Mouse (Mus musculus) T-helper 2 cell (primary cell): Measurements from ENCODE around the gene Traf3ip2.

Experiments
- in situ Hi-C: fragments of 300-600 bp; cut with MboI, MseI; formaldehyde crosslinking; loops from one replicate; pipeline ENCODE4 v1.15.1; 2025; ENCODE audit warnings: high pct_unique_total_duplicates

Gene Traf3ip2

GRCm38 (mm10) chr10:39612633-39612988, at the start of gene Traf3ip2:
Traf3ip2 (plus strand) TSS chr10:39612934.
- in situ Hi-C loops: no loop called here

DNA sequence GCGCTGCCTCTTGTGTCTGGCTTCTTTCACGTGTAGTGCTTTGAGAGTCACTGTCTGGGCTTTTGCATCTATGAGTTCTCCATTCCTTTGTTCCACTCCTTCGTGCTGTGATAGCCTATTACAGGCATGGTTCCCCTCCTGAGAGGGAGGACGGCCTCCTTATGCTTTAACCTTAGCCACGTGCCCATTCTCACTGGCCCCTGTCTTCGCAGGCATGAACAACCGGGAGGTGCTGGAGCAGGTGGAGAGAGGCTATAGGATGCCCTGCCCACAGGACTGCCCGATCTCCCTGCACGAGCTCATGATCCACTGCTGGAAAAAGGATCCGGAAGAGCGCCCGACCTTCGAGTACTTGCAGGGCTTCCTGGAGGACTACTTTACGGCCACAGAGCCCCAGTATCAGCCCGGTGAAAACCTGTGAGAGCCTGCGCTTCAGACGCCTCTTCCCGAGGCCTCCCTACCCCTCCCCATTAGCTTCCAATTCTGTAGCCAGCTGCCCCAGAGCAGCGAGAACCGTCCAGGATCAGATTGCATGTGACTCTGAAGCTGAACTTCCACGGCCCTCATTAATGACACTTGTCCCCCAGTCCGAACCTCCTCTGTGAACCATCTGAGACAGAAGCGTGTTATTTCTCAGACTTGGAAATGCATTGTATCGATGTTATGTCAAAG, 49.0 kb upstream of the Traf3ip2 start:
- in situ Hi-C loops: loop anchor here (25.0 kb wide), 2 partner anchors 651 to 1501 kb away; no protein-coding TSS in a partner anchor

GRCm38 (mm10) chr10:39566901-39567300, 45.8 kb upstream of the Traf3ip2 start:
- in situ Hi-C loops: loop anchor here (25.0 kb wide), 2 partner anchors 655 to 1505 kb away; no protein-coding TSS in a partner anchor

DNA sequence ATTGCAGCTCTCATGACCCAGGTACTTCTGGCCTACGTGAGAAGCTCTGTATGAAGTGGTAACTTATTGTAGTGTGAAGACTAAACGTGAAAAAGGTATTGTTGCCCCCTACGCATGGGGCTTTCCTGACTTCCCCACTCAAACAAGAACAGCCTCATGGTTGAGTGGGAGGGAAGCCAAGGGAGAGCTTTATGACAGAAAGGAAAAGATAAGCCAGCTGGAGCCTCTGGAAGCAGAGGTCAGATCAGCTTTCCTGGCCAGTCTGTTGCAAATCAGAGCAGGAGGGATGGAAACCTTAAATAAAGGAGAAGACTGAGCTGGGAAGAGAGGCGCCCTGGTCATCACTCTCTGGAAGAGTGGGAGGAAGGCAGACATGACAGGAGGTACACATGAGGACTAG, 43.7 kb upstream of the Traf3ip2 start:
- in situ Hi-C loops: loop anchor here (25.0 kb wide), 2 partner anchors 657 to 1507 kb away; no protein-coding TSS in a partner anchor

DNA sequence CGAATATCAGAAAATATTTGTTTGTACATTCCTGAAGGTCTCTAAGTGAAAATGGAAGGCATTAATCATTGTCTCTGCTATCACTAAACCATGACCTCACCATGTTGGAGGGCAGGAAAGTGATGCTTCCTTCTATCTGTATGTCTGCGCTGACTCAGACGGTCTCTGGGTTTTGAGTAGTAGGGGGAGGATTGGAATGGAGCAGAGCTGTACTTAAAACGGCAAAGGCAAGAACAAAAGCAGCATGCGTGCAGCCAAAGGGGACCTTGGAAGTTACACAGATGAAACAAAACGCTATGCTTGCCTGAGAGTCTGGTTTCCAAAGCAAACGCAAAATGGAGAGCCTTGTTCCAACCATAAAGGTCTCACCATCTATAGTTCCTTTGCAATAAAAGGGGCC, 41.7 kb upstream of the Traf3ip2 start:
- in situ Hi-C loops: loop anchor here (25.0 kb wide), 2 partner anchors 659 to 1509 kb away; no protein-coding TSS in a partner anchor

- in situ Hi-C loops: loop anchor here (25.0 kb wide), 2 partner anchors 660 to 1510 kb away; no protein-coding TSS in a partner anchor
Observed at GRCm38 (mm10) chr10:39572050-39572671, 40.6 kb upstream of the Traf3ip2 start.

DNA sequence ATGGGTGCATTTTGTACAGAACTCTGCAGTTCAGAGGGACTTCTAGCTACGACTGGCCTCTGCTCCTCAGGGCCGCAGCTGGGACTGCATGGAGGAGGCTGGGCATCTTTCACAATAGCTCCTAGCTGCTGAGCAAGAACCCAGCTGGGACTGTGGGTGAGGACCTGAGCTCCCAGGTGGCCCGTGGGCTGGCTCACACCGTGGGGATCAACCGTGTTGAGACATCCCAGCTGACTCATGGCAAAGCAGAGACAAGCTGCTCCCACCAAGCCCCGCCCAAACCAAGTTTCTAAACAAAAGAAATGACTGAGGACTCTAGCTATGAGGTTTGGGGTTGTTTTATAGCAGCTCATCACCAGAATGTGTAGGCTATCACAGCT, 40.1 kb upstream of the Traf3ip2 start:
- in situ Hi-C loops: loop anchor here (25.0 kb wide), 2 partner anchors 660 to 1510 kb away; no protein-coding TSS in a partner anchor

DNA sequence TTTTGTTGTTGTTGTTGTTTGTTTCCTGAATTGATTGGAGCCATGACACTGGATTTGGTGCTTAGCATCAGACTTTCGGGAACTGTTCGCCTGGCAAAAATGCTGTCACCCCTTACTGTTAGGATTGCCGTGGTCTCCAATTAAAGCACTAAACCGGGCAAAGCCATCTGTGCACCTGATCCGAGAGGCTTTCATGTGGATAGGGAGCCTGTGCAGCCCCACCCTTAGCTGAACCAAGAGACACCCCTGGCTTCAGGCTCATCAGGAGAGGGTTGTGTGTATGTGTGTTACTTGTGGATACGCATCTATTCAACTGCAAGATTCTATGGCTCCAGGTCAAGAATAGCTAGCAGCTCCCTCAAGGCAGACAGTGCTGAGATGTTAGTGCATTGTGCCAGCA, 36.3 kb upstream of the Traf3ip2 start:
- in situ Hi-C loops: no loop called here

DNA sequence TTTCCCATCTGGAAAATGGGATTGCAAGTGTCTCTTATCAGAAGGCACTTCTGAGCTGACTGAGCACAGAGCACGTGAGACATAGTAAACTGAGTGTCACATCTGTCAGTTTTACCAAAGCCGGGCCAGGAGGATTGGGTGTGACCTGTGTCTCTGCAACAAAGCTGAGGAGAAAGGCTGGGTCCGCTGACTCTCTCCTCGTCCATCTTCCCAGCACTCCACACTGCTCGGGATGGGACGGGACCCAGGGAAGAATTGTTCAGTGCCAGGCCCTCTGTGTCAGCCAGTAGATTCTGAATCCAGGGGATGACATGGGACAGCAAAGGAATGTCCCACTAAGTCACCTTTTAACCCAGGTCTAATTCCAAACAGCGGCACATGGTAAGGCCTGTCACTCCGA, 32.3 kb upstream of the Traf3ip2 start:
- in situ Hi-C loops: no loop called here

DNA sequence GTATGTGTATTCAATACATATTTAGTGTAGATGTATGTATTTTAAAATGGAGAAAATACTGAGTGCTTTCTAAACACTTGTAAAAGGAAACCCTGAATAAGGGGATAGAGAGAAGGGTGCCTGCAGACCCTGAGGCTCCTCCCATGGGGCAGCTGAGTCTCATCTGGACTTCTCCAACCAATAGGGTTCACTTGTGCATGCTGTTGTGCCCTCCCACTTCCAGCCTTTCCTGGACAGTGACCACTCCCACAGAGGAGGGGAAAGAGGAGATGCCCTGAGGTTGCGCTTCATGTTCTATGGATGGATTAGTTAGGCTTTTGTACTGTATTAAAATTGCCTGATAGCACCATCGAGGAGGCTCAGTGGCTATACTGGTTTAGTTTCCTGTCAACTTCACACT, 30.3 kb upstream of the Traf3ip2 start:
- in situ Hi-C loops: no loop called here

- in situ Hi-C loops: no loop called here
Observed at GRCm38 (mm10) chr10:39583718-39584117, 29.0 kb upstream of the Traf3ip2 start.

DNA sequence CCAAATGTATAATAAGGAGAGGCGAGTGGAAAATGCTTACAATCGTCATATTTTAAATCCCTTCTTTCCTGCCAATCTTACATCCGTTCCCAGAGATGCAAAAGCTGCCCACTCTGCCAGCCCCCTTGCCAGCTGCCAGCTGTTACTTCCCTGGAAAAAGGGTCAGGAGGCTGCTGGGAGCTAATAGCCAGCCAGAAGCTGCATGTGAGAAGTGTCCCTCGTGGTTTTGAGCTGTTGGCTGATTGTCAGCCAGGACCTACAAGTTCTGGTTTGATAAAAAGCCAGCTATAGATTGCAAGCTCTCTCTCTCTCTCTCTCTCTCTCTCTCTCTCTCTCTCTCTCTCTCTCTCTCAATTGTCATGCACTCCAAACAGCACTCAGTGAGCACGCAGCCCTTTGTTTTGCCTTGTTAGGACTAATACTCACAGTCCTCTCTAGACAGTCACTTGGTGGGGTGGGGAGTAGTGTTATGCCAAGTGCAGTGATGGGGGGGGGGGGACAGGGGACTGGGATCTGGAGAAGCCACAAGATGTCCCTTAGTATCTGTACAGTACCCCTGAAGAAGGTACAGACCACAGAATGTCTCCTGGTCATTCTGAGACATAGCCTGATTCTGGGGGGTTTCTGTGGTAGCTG, 25.3 kb upstream of the Traf3ip2 start:
- in situ Hi-C loops: no loop called here

DNA sequence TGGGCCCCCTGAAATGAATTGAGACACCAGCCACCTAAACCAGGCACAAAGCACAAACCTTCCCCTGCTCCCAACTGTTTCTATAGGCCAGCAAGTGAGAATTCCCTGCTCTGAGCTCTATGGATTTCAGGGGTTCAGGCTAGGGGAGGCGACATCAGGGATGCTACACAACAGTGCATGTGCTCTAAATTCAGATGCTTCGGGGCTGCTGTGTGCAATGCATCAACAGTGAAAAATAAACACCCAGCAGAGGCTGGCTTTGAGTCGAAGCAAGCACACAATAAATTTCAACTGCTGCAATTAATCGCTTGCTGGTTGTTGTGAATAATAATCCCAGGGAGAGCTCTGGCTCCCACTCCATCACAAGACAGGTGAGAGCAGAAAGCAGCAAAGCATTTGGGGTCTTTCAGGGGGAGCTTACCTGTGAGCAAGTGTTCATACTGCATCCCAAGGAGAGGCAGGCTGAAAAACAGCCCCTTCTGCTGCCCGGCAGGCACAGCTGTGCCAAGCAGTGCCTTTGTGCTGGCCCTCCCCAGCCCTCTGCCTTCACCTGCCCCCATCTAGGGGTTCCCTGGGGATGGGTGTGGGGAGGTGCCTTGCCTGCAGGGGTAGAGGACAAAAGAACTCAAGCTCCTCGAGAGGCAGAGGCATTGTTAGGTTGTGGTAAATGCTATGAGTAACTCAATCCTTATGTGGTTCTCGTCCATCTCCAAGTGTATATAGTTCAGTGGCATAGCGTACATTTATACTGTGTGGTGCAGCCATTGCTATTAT, 24.6 kb upstream of the Traf3ip2 start:
- in situ Hi-C loops: no loop called here

DNA sequence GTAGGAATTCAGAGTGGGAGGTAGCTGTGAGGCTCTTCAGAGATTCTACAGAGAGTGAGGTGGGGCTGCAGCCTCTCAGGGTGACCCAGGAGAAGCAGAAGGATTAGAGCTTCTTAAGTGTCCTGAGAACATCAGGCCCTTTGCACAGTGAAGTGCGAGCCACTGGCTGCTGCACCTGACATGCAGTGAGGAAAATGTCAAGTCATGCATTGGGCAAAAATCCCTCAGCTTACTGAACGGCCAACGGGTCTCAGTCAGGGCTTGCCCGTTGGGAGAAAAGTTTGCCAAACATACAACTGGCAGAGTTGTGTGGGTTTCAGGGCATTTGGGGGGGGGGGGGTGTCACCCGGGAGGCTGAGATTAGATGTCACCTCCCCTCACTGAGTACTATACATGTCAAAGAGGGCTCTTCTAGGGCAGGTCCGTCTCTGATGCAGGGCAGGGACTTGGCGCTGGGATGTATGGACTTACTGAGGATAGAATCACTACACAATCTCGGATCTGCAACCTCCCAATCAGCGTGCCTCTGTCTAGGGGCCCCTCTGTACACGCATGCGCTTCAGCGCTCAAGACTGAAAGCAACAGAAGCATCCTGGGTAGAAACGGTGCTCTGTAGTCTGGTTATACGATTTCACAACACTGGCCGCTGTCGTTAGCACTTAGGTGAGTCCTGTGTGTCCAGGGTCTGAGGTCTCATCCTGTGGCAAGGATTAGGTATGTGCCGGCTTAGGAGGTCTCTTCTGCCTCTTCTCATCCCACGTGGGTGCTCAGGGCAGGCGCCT, 22.8 kb upstream of the Traf3ip2 start:
- in situ Hi-C loops: no loop called here

- in situ Hi-C loops: no loop called here
Observed at GRCm38 (mm10) chr10:39590629-39591028, 22.1 kb upstream of the Traf3ip2 start.

DNA sequence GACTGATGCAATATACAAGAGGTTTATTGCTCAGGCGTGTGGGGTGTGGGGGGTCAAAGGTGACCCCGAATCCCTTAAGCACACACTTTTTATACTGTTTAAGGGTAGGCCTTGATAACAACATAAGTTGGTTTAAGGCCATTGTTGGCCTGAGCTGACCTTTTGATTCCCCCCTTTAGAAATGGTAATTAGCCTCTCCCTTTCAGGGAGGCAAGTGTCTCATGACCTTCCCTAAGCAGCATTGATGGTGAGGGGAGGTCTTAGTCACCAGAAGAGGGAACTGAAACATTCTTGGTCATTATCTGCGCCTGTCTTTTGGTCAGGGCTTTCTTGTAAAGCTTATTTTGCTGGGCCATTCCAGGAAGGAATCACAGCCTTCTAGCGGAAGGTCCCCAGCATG, 20.2 kb upstream of the Traf3ip2 start:
- in situ Hi-C loops: no loop called here

DNA sequence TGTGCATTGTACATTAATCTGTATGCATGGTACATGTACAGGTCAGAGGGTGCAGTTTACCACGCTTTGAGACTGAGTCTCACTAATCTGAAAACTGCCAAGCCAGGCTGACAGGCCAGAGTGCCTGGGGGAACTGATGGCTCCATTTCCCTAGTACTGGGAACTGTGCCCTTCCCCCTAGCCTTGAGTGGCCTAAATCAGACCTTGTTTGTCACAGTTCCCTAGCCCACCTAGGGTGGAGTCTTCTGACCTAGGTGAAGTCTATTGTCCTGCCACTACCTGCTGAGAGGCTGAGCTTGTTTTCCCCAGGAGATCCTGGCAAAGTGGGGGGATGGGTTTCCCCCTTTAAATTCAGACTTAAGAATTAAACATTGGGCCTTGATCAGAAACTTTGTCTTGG, 18.0 kb upstream of the Traf3ip2 start:
- in situ Hi-C loops: no loop called here

GRCm38 (mm10) chr10:39595862-39596261, 16.9 kb upstream of the Traf3ip2 start:
- in situ Hi-C loops: no loop called here

DNA sequence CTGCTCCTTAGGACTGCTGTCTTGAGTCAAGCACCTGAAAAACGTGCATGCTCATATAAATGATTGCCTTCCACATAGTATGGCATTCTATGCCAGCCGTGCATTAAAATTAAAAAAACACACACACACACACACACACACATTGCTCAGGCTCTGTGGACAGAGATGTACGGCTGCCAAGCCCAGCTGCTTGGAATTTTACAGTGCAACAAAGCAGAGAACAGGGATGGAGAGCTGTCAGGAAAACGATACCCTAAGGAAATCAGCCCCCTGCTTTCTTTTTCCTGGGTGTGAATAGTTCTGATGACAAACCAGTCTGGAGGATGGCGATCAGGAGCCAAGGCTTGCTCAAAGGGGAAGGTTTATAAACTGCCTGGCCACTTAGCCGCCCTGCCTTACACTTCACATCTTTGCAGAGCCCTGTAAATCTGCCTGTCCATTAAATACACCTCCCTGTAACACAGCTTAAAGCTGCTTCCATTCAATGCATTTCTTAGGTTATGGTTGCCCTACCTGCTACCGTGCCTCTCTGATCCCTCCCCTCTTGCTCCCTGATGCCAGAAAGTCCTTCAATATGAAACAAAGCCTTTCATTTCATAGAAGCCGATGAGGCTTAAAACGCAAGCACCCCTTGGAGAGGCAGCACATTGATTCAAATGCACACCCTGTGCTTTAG, 15.5 kb upstream of the Traf3ip2 start:
- in situ Hi-C loops: no loop called here

GRCm38 (mm10) chr10:39597792-39598183, 14.9 kb upstream of the Traf3ip2 start:
- in situ Hi-C loops: no loop called here

GRCm38 (mm10) chr10:39599601-39600000, 13.1 kb upstream of the Traf3ip2 start:
- in situ Hi-C loops: no loop called here
